In the genomic region with DNA sequence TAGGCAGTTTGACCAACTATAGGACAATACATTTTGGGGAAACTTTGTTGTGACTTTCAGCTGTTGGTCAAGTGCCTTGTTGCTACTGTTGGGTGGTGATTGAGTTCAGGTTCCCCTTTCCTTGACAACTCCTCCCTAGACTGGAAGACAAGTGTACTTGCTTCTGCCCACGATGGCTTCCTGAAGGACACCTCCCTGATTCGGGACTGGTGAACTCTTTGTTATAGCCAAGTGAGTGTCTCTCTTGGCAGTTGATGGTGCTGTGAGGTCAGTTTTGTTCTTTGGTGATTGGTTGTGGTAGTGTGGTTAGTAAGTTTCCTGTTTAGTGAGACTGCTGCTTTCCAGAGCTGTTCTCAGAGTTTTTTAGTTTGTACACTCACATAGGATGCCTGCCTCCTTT, we compare ENCODE assay signal across 19 mouse cellular contexts. TPM values are rescaled to one million over a fixed set of nuclear protein-coding genes. Genes with fewer than 3 reads are reported as not detected.
A peak's percentile ranks its signal among the peaks of the same experiment; 100 is the strongest.
DNase-seq lines count a peak whose midpoint lies in the region; TF ChIP-seq lines count a peak whose summit lies in the region.
"Had no signal": no experiment of that assay in that cellular context is flagged by ENCODE, and none has a peak within 500 bp of the region (broad histone marks: within the 10 kb centered on the region; RNA-seq: fewer than 3 reads in every experiment).

No protein-coding gene starts in this region.

- no peak for TF ChIP-seq RAD21 in MEL (IDR thresholded peaks at IDR 0.05; ENCODE audit: low read depth, low read length)

- DNase-seq in thymus, adult 2 months, result peak; percentile 4
- DNase-seq in thymus, postnatal 14 days, result no peak
- peak; percentile 66 for DNase-seq in MEL (ENCODE audit: low read depth, low spot score)
- peak; percentile 48 for DNase-seq in lung, postnatal 36 days
- no peak for DNase-seq in layer of hippocampus, postnatal 36 days
- DNase-seq in kidney, postnatal 36 days, result no peak
- no peak for DNase-seq in layer of hippocampus, adult 18-20 months (ENCODE audit: low spot score in 2 of 2)
- DNase-seq: adrenal gland, postnatal 25 days; cerebellum, postnatal 36 days; layer of hippocampus, adult 9-11 months; left cerebral cortex, postnatal 4 days; right cerebral cortex, postnatal 4 days had no signal

- peak; percentile 42 to 55; a peak in 3 of 4 replicates for TF ChIP-seq EP300 in MEL (IDR thresholded peaks at IDR 0.05; ENCODE audit: low read depth in 1 of 2, low read length in 2 of 2)

- no peaks in the 10 kb centered on the region for H3K9me3 ChIP-seq in MEL (replicated peaks; ENCODE audit: insufficient read depth, low read length)
- H3K9me3 ChIP-seq: embryonic facial prominence, embryonic 13.5 days; forebrain, embryonic 13.5 days; heart, embryonic 10.5 days; kidney, embryonic 15.5 days; stomach, embryonic 15.5 days had no signal

- TF ChIP-seq POLR2A in thymus, adult 2 months (IDR thresholded peaks at IDR 0.05; ENCODE audit: control insufficient read depth, extremely low read depth, insufficient read depth, low read length, poor library complexity), result no peak
- no peak for TF ChIP-seq POLR2A in MEL (IDR thresholded peaks at IDR 0.05; ENCODE audit: control insufficient read depth in 1 of 2, insufficient read depth in 1 of 2, low read depth in 1 of 2, low read length in 2 of 2, poor library complexity in 1 of 2)

- peaks cover 60% of the 10 kb centered on the region for H3K79me2 ChIP-seq in MEL (ENCODE audit: control insufficient read depth, insufficient read depth, low read length, poor library complexity)

- H3K27me3 ChIP-seq in thymus, adult 2 months (ENCODE audit: control insufficient read depth, insufficient read depth, low read length), result no peaks in the 10 kb centered on the region
- H3K27me3 ChIP-seq in MEL (ENCODE audit: control insufficient read depth in 1 of 2, insufficient read depth in 2 of 2, low read length in 2 of 2), result no peaks in the 10 kb centered on the region
- H3K27me3 ChIP-seq: embryonic facial prominence, embryonic 13.5 days; forebrain, embryonic 13.5 days; kidney, embryonic 15.5 days; stomach, embryonic 15.5 days had no signal

- H3K9ac ChIP-seq in MEL (ENCODE audit: control insufficient read depth, low read depth, low read length, poor library complexity, severe bottlenecking), result no peak overlapping the region
- H3K9ac ChIP-seq: embryonic facial prominence, embryonic 13.5 days; forebrain, embryonic 13.5 days; kidney, embryonic 15.5 days; liver, embryonic 14.5 days; stomach, embryonic 15.5 days had no signal

- no peak overlapping the region for H3K4me3 ChIP-seq in thymus, adult 2 months (ENCODE audit: control insufficient read depth, insufficient read depth, low read length)
- H3K4me3 ChIP-seq in MEL (ENCODE audit: control insufficient read depth in 1 of 2, insufficient read depth in 1 of 2, low read depth in 2 of 2, low read length in 2 of 2), result no peak overlapping the region
- H3K4me3 ChIP-seq: embryonic facial prominence, embryonic 13.5 days; forebrain, embryonic 13.5 days; heart, embryonic 10.5 days; kidney, embryonic 15.5 days; stomach, embryonic 15.5 days had no signal

- WGBS in thymus, adult 2 months, result 4% methylated on average over 2 of the region's 2 CpGs

- H3K4me1 ChIP-seq in thymus, adult 2 months (replicated peaks; ENCODE audit: control insufficient read depth, insufficient read depth, low read length), result peaks cover 3% of the 10 kb centered on the region
- peaks cover 24 to 52% of the 10 kb centered on the region in 2 experiments for H3K4me1 ChIP-seq in MEL (ENCODE audit: control insufficient read depth in 1 of 2, insufficient read depth in 2 of 2, low read length in 2 of 2)
- H3K4me1 ChIP-seq: forebrain, embryonic 13.5 days; stomach, embryonic 15.5 days had no signal

- TF ChIP-seq CTCF in thymus, adult 2 months (IDR thresholded peaks at IDR 0.05; ENCODE audit: borderline replicate concordance, control insufficient read depth, extremely low read depth, insufficient read depth, low read length, poor library complexity), result no peak
- TF ChIP-seq CTCF in MEL (IDR thresholded peaks at IDR 0.05 in 2 of 3, conservative IDR thresholded peaks at IDR 0.05 in 1 of 3; ENCODE audit: control insufficient read depth in 1 of 3, insufficient read depth in 1 of 3, low read depth in 2 of 3, low read length in 3 of 3, poor library complexity in 1 of 3, severe bottlenecking in 1 of 3), result no peak

- no peaks in the 10 kb centered on the region for H3K36me3 ChIP-seq in thymus, adult 2 months (ENCODE audit: control insufficient read depth, insufficient read depth, low read length)
- peaks cover 0 to 62% of the 10 kb centered on the region in 2 experiments; a peak in 2 of 4 replicates for H3K36me3 ChIP-seq in MEL (ENCODE audit: control insufficient read depth in 1 of 2, insufficient read depth in 2 of 2, low read length in 2 of 2)
- H3K36me3 ChIP-seq: embryonic facial prominence, embryonic 13.5 days; heart, embryonic 10.5 days; kidney, embryonic 15.5 days; stomach, embryonic 15.5 days had no signal

- no peak overlapping the region for H3K27ac ChIP-seq in thymus, adult 2 months (ENCODE audit: control insufficient read depth, insufficient read depth, low read length)
- H3K27ac ChIP-seq in MEL (ENCODE audit: control insufficient read depth, low read depth, low read length), result peak overlapping the region; percentile 3; the same call in 1 of the 2 replicates
- H3K27ac ChIP-seq: embryonic facial prominence, embryonic 13.5 days; forebrain, embryonic 13.5 days; heart, embryonic 10.5 days; hindbrain, postnatal 0 days; kidney, embryonic 15.5 days; liver, embryonic 14.5 days; stomach, embryonic 15.5 days had no signal

TF ChIP-seq in MEL, 35 proteins besides CTCF, POLR2A, EP300 and RAD21:
- TF ChIP-seq ZMIZ1 (IDR thresholded peaks at IDR 0.05; ENCODE audit: low read depth, low read length) (no peak), UBTF (IDR thresholded peaks at IDR 0.05; ENCODE audit: borderline replicate concordance, insufficient read depth, low read depth, low read length) (no peak), HCFC1 (IDR thresholded peaks at IDR 0.05; ENCODE audit: low read depth, low read length) (0 out of 2 replicates have a peak, but pooled peaks have one; percentile 24), NRF1 (IDR thresholded peaks at IDR 0.05; ENCODE audit: insufficient read depth, low read depth, low read length, poor library complexity, severe bottlenecking) (no peak), MAX (IDR thresholded peaks at IDR 0.05; ENCODE audit: low read length) (0 out of 2 replicates have a peak, but pooled peaks have one; percentile 24), CHD2 (IDR thresholded peaks at IDR 0.05; ENCODE audit: low read length) (no peak), MAZ (IDR thresholded peaks at IDR 0.05; ENCODE audit: low read depth, low read length) (no peak), SIN3A (IDR thresholded peaks at IDR 0.05; ENCODE audit: low read length) (peak; percentile 30; the same call in 1 of the 2 replicates), GATA1 (IDR thresholded peaks at IDR 0.05; ENCODE audit: low read depth, low read length) (no peak), MEF2A (IDR thresholded peaks at IDR 0.05; ENCODE audit: extremely low read depth, insufficient replicate concordance, low read depth, low read length, poor library complexity, severe bottlenecking) (no peak)

RNA-seq across cellular contexts. Expression of a gene that starts 19.5 kb away (rescaled TPM):
- polyA plus RNA-seq in thymus, adult 2 months (2012; rRNA removed), result 12.6 and 13.2 TPM in 2 replicates
- total RNA-seq in MEL (2012; rRNA removed), result 47.8 and 51.1 TPM in 2 replicates
- polyA plus RNA-seq in MEL (2012; ENCODE audit: insufficient read depth in 1 of 2, insufficient read length in 2 of 2, low read depth in 1 of 2, low replicate concordance in 2 of 2, missing spikeins in 1 of 2), result 100 to 1,000 TPM in 1 of 2 experiments, 10 to 100 TPM in 1; 37.3 to 122 TPM
- total RNA-seq in layer of hippocampus, postnatal 36 days (2021), result 10 to 100 TPM; 65.5 to 65.9 TPM
- total RNA-seq in layer of hippocampus, adult 18-20 months (2021), result 10 to 100 TPM; 66.1 to 69.3 TPM

Comparison
In these comparisons a context has a peak if more than half of its experiments do, and no peak if none do; other contexts are left out.
1. DNase-seq: peak in thymus, adult 2 months (single experiment), MEL (single experiment) and lung, postnatal 36 days (single experiment); none in thymus, postnatal 14 days (single experiment), layer of hippocampus, postnatal 36 days (0 of 2), kidney, postnatal 36 days (0 of 2) and layer of hippocampus, adult 18-20 months (0 of 2).